Comparison of ENCODE assay signal across 7 mouse cellular contexts in genomic region chr19:32376886-32377535, GRCm38 (mm10). TPM values are rescaled to one million over a fixed set of nuclear protein-coding genes. Genes with fewer than 3 reads are reported as not detected.
DNase-seq lines count a peak whose midpoint lies in the region; TF ChIP-seq lines count a peak whose summit lies in the region.

No protein-coding gene starts in this region.

- 9% methylated on average over 7 of the region's 7 CpGs for WGBS in small intestine, adult 2 months

- no peak for TF ChIP-seq CTCF in cortical plate, adult 2 months (IDR thresholded peaks at IDR 0.05; ENCODE audit: extremely low read depth, insufficient read depth, low read length)
- no peak for TF ChIP-seq CTCF in small intestine, adult 2 months (IDR thresholded peaks at IDR 0.05; ENCODE audit: extremely low read depth, insufficient read length, insufficient replicate concordance, low read depth, low read length)

- 0 out of 2 replicates have a peak overlapping the region, but pooled peaks have one; percentile 43 for H3K27ac ChIP-seq in cortical plate, adult 2 months (ENCODE audit: insufficient read depth, low read length)
- peak overlapping the region; percentile 12; the same call in 1 of the 2 replicates for H3K27ac ChIP-seq in small intestine, adult 2 months (ENCODE audit: insufficient read depth, low read depth, low read length)

- DNase-seq in ovary, postnatal 36 days (ENCODE audit: low spot score): peak; percentile 41
- no peak for DNase-seq in ovary, postnatal 10 days (ENCODE audit: low spot score)
- DNase-seq in heart, postnatal 14 days: peak; percentile 62 to 68
- no peak for DNase-seq in left cerebral cortex, adult 11 months (ENCODE audit: low spot score)
- no peak for DNase-seq in right cerebral cortex, postnatal 4 days

- H3K27me3 ChIP-seq in small intestine, adult 2 months (ENCODE audit: control insufficient read depth, insufficient read depth, low read length): no peaks in the 10 kb centered on the region

- intact Hi-C loops in heart, postnatal 14 days (cut with DNase I): no loop called here

- H3K36me3 ChIP-seq in small intestine, adult 2 months (ENCODE audit: control insufficient read depth, insufficient read depth, low read length): no peaks in the 10 kb centered on the region

- no peak overlapping the region for H3K4me3 ChIP-seq in cortical plate, adult 2 months (ENCODE audit: insufficient read depth, low read length)
- H3K4me3 ChIP-seq in small intestine, adult 2 months (ENCODE audit: low read depth, low read length): no peak overlapping the region

- peaks cover 8% of the 10 kb centered on the region for H3K4me1 ChIP-seq in cortical plate, adult 2 months (ENCODE audit: control insufficient read depth, insufficient read depth, low read length)
- H3K4me1 ChIP-seq in small intestine, adult 2 months (ENCODE audit: control insufficient read depth, insufficient read depth, insufficient read length, low read length): peaks cover 15% of the 10 kb centered on the region

- TF ChIP-seq POLR2A in cortical plate, adult 2 months (IDR thresholded peaks at IDR 0.05; ENCODE audit: extremely low read depth, insufficient read depth, low read length): no peak
- TF ChIP-seq POLR2A in small intestine, adult 2 months (IDR thresholded peaks at IDR 0.05; ENCODE audit: low read depth, low read length): no peak

RNA-seq across cellular contexts. Expression of gene Sgms1, which starts 12.5 kb away (rescaled TPM):
- polyA plus RNA-seq in cortical plate, adult 2 months (2012; rRNA removed): 34.3 and 37.6 TPM in 2 replicates
- total RNA-seq in heart, postnatal 14 days (2021): 10 to 100 TPM; 75.1 to 77.5 TPM
- polyA plus RNA-seq in small intestine, adult 2 months (2012; rRNA removed): 4.3 and 7.5 TPM in 2 replicates

Comparison
In these comparisons a context has a peak if more than half of its experiments do, and no peak if none do; other contexts are left out.
1. DNase-seq: peak in ovary, postnatal 36 days (single experiment) and heart, postnatal 14 days (2 of 2); none in ovary, postnatal 10 days (single experiment), left cerebral cortex, adult 11 months (single experiment) and right cerebral cortex, postnatal 4 days (single experiment).